Mouse (Mus musculus) liver, embryonic 15.5 days (tissue): ENCODE data around the gene Fsd1. TPM values are rescaled to one million over a fixed set of nuclear protein-coding genes. Genes with fewer than 3 reads are reported as not detected.
A peak's percentile ranks its signal among the peaks of the same experiment; 100 is the strongest.

ENCODE experiments used
- ATAC-seq: fragments of 200-750 bp; cut with Nextera tagmentation; 2 replicates; pipeline ENCODE4 v1.8.0; 2017; ENCODE audit warnings: moderate number of reproducible peaks, mild to moderate bottlenecking, moderate library complexity; ENCODE audit not compliant: insufficient read depth
- H3K27ac ChIP-seq: fragments of 300-500 bp; sonication (generic); replicated peaks from 2 replicates; pipeline ENCODE4 v1.5.1; 2015; ENCODE audit warnings: mild to moderate bottlenecking, inconsistent platforms
- H3K27me3 ChIP-seq: fragments of 300-500 bp; sonication (generic); 2 replicates; pipeline ENCODE4 v1.6.1; 2015; ENCODE audit warnings: mild to moderate bottlenecking, inconsistent platforms
- H3K36me3 ChIP-seq: fragments of 300-500 bp; sonication (generic); replicated peaks from 2 replicates; pipeline ENCODE4 v1.6.1; 2015; ENCODE audit warnings: moderate library complexity, mild to moderate bottlenecking, inconsistent platforms
- H3K4me1 ChIP-seq: fragments of 300-500 bp; sonication (generic); replicated peaks from 2 replicates; pipeline ENCODE4 v1.6.1; 2015; ENCODE audit warnings: inconsistent platforms
- H3K4me2 ChIP-seq: fragments of 300-500 bp; sonication (generic); 2 replicates; pipeline ENCODE4 v1.6.1; 2015; ENCODE audit warnings: moderate library complexity, mild to moderate bottlenecking, inconsistent platforms
- H3K4me3 ChIP-seq: fragments of 300-500 bp; sonication (generic); replicated peaks from 2 replicates; pipeline ENCODE4 v1.5.1; 2015; ENCODE audit warnings: mild to moderate bottlenecking, inconsistent platforms
- H3K9ac ChIP-seq: fragments of 300-500 bp; sonication (generic); 2 replicates; pipeline ENCODE4 v1.6.1; 2015; ENCODE audit warnings: moderate library complexity, mild to moderate bottlenecking, inconsistent platforms
- H3K9me3 ChIP-seq: fragments of 300-500 bp; sonication (generic); replicated peaks from 2 replicates; pipeline ENCODE4 v1.6.1; 2016; ENCODE audit warnings: inconsistent platforms
- WGBS: fragments of 180-500 bp; shearing (Covaris S2); methylation state at CpG from one replicate; pipeline ENCODE4 v1.1.7; 2015; ENCODE audit warnings: mixed read lengths; ENCODE audit not compliant: insufficient replicate concordance; 5-methylcytosine and 5-hydroxymethylcytosine counted together
- polyA plus RNA-seq: library from polyadenylated mRNA; unstranded; fragments of >200 nt; fragmentation: Nextera tagmentation; extraction: Ambion mirVana; gene quantifications from 2 replicates; pipeline ENCODE4 v1.2.1, GENCODE M21; 2015

Gene Fsd1
- polyA plus RNA-seq, 1 experiment from 2014 or later: 0.13 TPM

GRCm38 (mm10) chr17:56021161-56021910 is 35.0 kb downstream of the Fsd1 start:
- no peak for ATAC-seq
- Histone ChIP-seq H3K9ac (no peak overlapping the region), H3K4me3 (no peak overlapping the region), H3K27me3 (no peaks in the 10 kb centered on the region), H3K27ac (no peak overlapping the region), H3K9me3 (no peaks in the 10 kb centered on the region), H3K36me3 (peaks cover 58% of the 10 kb centered on the region), H3K4me1 (peaks cover 48% of the 10 kb centered on the region), H3K4me2 (no peak overlapping the region)
- 64% methylated on average over 4 of the region's 4 CpGs for WGBS

GRCm38 (mm10) chr17:56022131-56022988 is 36.1 kb downstream of the Fsd1 start:
- Histone ChIP-seq H3K36me3 (peaks cover 51% of the 10 kb centered on the region), H3K4me1 (peaks cover 51% of the 10 kb centered on the region)

GRCm38 (mm10) chr17:56022989-56023290 is 36.6 kb downstream of the Fsd1 start:
- H3K4me2 ChIP-seq: no peak overlapping the region
- no peak overlapping the region for H3K4me3 ChIP-seq
- H3K36me3 ChIP-seq: peaks cover 45% of the 10 kb centered on the region
- H3K4me1 ChIP-seq: peaks cover 55% of the 10 kb centered on the region
- no peaks in the 10 kb centered on the region for H3K9me3 ChIP-seq
- no peaks in the 10 kb centered on the region for H3K27me3 ChIP-seq
- ATAC-seq: no peak
- no peak overlapping the region for H3K27ac ChIP-seq
- WGBS: 77% methylated on average over 4 of the region's 4 CpGs
- no peak overlapping the region for H3K9ac ChIP-seq

More at GRCm38 (mm10) chr17:56022131-56022988, 36.1 kb downstream of the Fsd1 start:
- Histone ChIP-seq H3K27ac (no peak overlapping the region), H3K4me2 (no peak overlapping the region), H3K4me3 (no peak overlapping the region), H3K27me3 (no peaks in the 10 kb centered on the region), H3K9ac (no peak overlapping the region), H3K9me3 (no peaks in the 10 kb centered on the region)
- no peak for ATAC-seq
- 70% methylated on average over 2 of the region's 2 CpGs for WGBS

GRCm38 (mm10) chr17:56023386-56023785 is 37.1 kb downstream of the Fsd1 start:
- peaks cover 56% of the 10 kb centered on the region for H3K4me1 ChIP-seq
- no peak for ATAC-seq
- peaks cover 44% of the 10 kb centered on the region for H3K36me3 ChIP-seq

GRCm38 (mm10) chr17:56024476-56024875 is 38.2 kb downstream of the Fsd1 start:
- no peaks in the 10 kb centered on the region for H3K27me3 ChIP-seq
- H3K9ac ChIP-seq: no peak overlapping the region
- no peak overlapping the region for H3K4me3 ChIP-seq
- no peak overlapping the region for H3K27ac ChIP-seq
- ATAC-seq: no peak
- H3K9me3 ChIP-seq: no peaks in the 10 kb centered on the region
- WGBS: 40% methylated on average over 2 of the region's 2 CpGs
- no peak overlapping the region for H3K4me2 ChIP-seq
- peaks cover 60% of the 10 kb centered on the region for H3K4me1 ChIP-seq
- peaks cover 43% of the 10 kb centered on the region for H3K36me3 ChIP-seq

More at GRCm38 (mm10) chr17:56023386-56023785, 37.1 kb downstream of the Fsd1 start:
- Histone ChIP-seq H3K4me2 (no peak overlapping the region), H3K9ac (no peak overlapping the region), H3K27ac (no peak overlapping the region; the same call in 1 of the 2 replicates), H3K9me3 (no peaks in the 10 kb centered on the region), H3K27me3 (no peaks in the 10 kb centered on the region), H3K4me3 (no peak overlapping the region)
- 27% methylated on average over 5 of the region's 5 CpGs for WGBS

- Histone ChIP-seq H3K27me3 (no peaks in the 10 kb centered on the region), H3K4me1 (peaks cover 65% of the 10 kb centered on the region), H3K36me3 (peaks cover 42% of the 10 kb centered on the region), H3K27ac (no peak overlapping the region), H3K9me3 (no peaks in the 10 kb centered on the region), H3K9ac (no peak overlapping the region), H3K4me2 (no peak overlapping the region), H3K4me3 (no peak overlapping the region)
- WGBS: 66% methylated on average over 5 of the region's 5 CpGs
- no peak for ATAC-seq
Measured at GRCm38 (mm10) chr17:56024931-56025330, 38.6 kb downstream of the Fsd1 start.

GRCm38 (mm10) chr17:56026303-56026702 is 40.0 kb downstream of the Fsd1 start:
- H3K36me3 ChIP-seq: peaks cover 37% of the 10 kb centered on the region
- ATAC-seq: no peak
- H3K9ac ChIP-seq: no peak overlapping the region
- H3K27ac ChIP-seq: no peak overlapping the region
- H3K4me1 ChIP-seq: peaks cover 74% of the 10 kb centered on the region
- 69% methylated on average over 1 of the region's 1 CpGs for WGBS
- no peak overlapping the region for H3K4me2 ChIP-seq
- no peaks in the 10 kb centered on the region for H3K9me3 ChIP-seq
- H3K27me3 ChIP-seq: no peaks in the 10 kb centered on the region
- no peak overlapping the region for H3K4me3 ChIP-seq

- Histone ChIP-seq H3K27me3 (no peaks in the 10 kb centered on the region), H3K9me3 (no peaks in the 10 kb centered on the region), H3K27ac (no peak overlapping the region), H3K4me1 (peaks cover 74% of the 10 kb centered on the region), H3K4me3 (no peak overlapping the region), H3K36me3 (peaks cover 36% of the 10 kb centered on the region), H3K9ac (no peak overlapping the region), H3K4me2 (no peak overlapping the region)
- ATAC-seq: no peak
- WGBS: 57% methylated on average over 1 of the region's 1 CpGs
Measured at GRCm38 (mm10) chr17:56026881-56027280, 40.6 kb downstream of the Fsd1 start.

- Histone ChIP-seq H3K27me3 (no peaks in the 10 kb centered on the region), H3K4me2 (no peak overlapping the region), H3K4me1 (peaks cover 74% of the 10 kb centered on the region), H3K4me3 (no peak overlapping the region), H3K36me3 (peaks cover 40% of the 10 kb centered on the region), H3K9me3 (no peaks in the 10 kb centered on the region), H3K9ac (no peak overlapping the region), H3K27ac (no peak overlapping the region)
- WGBS: 78% methylated on average over 5 of the region's 5 CpGs
- no peak for ATAC-seq
Measured at GRCm38 (mm10) chr17:56027801-56028441, 41.6 kb downstream of the Fsd1 start.

GRCm38 (mm10) chr17:56030238-56030870 is 44.0 kb downstream of the Fsd1 start:
- Histone ChIP-seq H3K9ac (no peak overlapping the region), H3K4me3 (no peak overlapping the region), H3K4me1 (peaks cover 77% of the 10 kb centered on the region), H3K9me3 (no peaks in the 10 kb centered on the region), H3K36me3 (peaks cover 50% of the 10 kb centered on the region), H3K4me2 (no peak overlapping the region), H3K27ac (peak overlapping the region; percentile 33; the same call in 1 of the 2 replicates), H3K27me3 (no peaks in the 10 kb centered on the region)
- ATAC-seq: no peak
- 77% methylated on average over 9 of the region's 9 CpGs for WGBS
